10 mouse cellular contexts compared by ENCODE assay signal in genomic region chr19:42432761-42433160, GRCm38 (mm10). TPM values are rescaled to one million over a fixed set of nuclear protein-coding genes. Genes with fewer than 3 reads are reported as not detected.
DNase-seq lines count a peak whose midpoint lies in the region; ATAC-seq and TF ChIP-seq lines count a peak whose summit lies in the region.
"Had no signal": no experiment of that assay in that cellular context is flagged by ENCODE, and none has a peak within 500 bp of the region (broad histone marks: within the 10 kb centered on the region; RNA-seq: fewer than 3 reads in every experiment).

No protein-coding gene starts in this region.

- no peak overlapping the region for H3K27ac ChIP-seq in lung, embryonic 14.5 days (ENCODE audit: low read depth)
- no peak overlapping the region for H3K27ac ChIP-seq in forebrain, embryonic 16.5 days (ENCODE audit: low read length)
- no peak overlapping the region for H3K27ac ChIP-seq in limb, embryonic 13.5 days
- no peak overlapping the region for H3K27ac ChIP-seq in stomach, embryonic 15.5 days
- H3K27ac ChIP-seq: liver, embryonic 13.5 days had no signal

- ATAC-seq in lung, embryonic 14.5 days (ENCODE audit: insufficient read depth), result no peak
- no peak for ATAC-seq in forebrain, embryonic 16.5 days
- no peak for ATAC-seq in limb, embryonic 13.5 days (ENCODE audit: low FRiP score, low read depth)
- ATAC-seq in stomach, embryonic 15.5 days (ENCODE audit: insufficient read depth, low FRiP score, low read depth), result no peak
- ATAC-seq in activated CD4-positive, CD25-positive, alpha-beta regulatory T cell, adult 4 months, result no peak
- ATAC-seq: inflammation-experienced regulatory T-cells, adult 6 months had no signal

- H3K9ac ChIP-seq in lung, embryonic 14.5 days, result no peak overlapping the region
- peak overlapping the region; percentile 80 for H3K9ac ChIP-seq in forebrain, embryonic 16.5 days (replicated peaks; ENCODE audit: low read depth, low read length)
- H3K9ac ChIP-seq in limb, embryonic 13.5 days, result 0 out of 2 replicates have a peak overlapping the region, but pooled peaks have one; percentile 63
- H3K9ac ChIP-seq in stomach, embryonic 15.5 days, result no peak overlapping the region
- H3K9ac ChIP-seq: liver, embryonic 13.5 days had no signal

- DNase-seq in lung, embryonic 14.5 days, result no peak
- no peak for DNase-seq in lung, postnatal 36 days
- DNase-seq in right cerebral cortex, postnatal 4 days, result no peak
- DNase-seq in T-cell, adult 2 months (ENCODE audit: low spot score), result no peak
- DNase-seq: liver, embryonic 13.5 days had no signal

- TF ChIP-seq CTCF in lung, embryonic 14.5 days (IDR thresholded peaks at IDR 0.05; ENCODE audit: low read depth), result no peak

- H3K9me3 ChIP-seq in lung, embryonic 14.5 days (ENCODE audit: low read depth, low read length), result no peaks in the 10 kb centered on the region
- H3K9me3 ChIP-seq in forebrain, embryonic 16.5 days (ENCODE audit: control insufficient read depth, low read length), result no peaks in the 10 kb centered on the region
- no peaks in the 10 kb centered on the region for H3K9me3 ChIP-seq in limb, embryonic 13.5 days
- H3K9me3 ChIP-seq in stomach, embryonic 15.5 days, result no peaks in the 10 kb centered on the region
- H3K9me3 ChIP-seq: liver, embryonic 13.5 days had no signal

- WGBS in lung, embryonic 14.5 days, result 39% methylated on average over 8 of the region's 8 CpGs
- WGBS in forebrain, embryonic 16.5 days, result 48% methylated on average over 8 of the region's 8 CpGs
- WGBS in limb, embryonic 13.5 days, result 44% methylated on average over 8 of the region's 8 CpGs
- 45% methylated on average over 8 of the region's 8 CpGs for WGBS in stomach, embryonic 15.5 days

- peak overlapping the region; percentile 82 for H3K4me2 ChIP-seq in lung, embryonic 14.5 days
- H3K4me2 ChIP-seq in forebrain, embryonic 16.5 days (ENCODE audit: low read length), result peak overlapping the region; percentile 87
- peak overlapping the region; percentile 89 for H3K4me2 ChIP-seq in limb, embryonic 13.5 days (replicated peaks)
- H3K4me2 ChIP-seq in stomach, embryonic 15.5 days, result peak overlapping the region; percentile 90

- H3K4me3 ChIP-seq in lung, embryonic 14.5 days (ENCODE audit: low read depth, low read length), result peak overlapping the region; percentile 49
- peak overlapping the region; percentile 63 for H3K4me3 ChIP-seq in forebrain, embryonic 16.5 days (replicated peaks; ENCODE audit: low read length)
- peak overlapping the region; percentile 55 for H3K4me3 ChIP-seq in limb, embryonic 13.5 days
- H3K4me3 ChIP-seq in stomach, embryonic 15.5 days (replicated peaks), result peak overlapping the region; percentile 55; the same call in 1 of the 2 replicates

- no peaks in the 10 kb centered on the region for H3K36me3 ChIP-seq in lung, embryonic 14.5 days (ENCODE audit: insufficient read depth)
- no peaks in the 10 kb centered on the region for H3K36me3 ChIP-seq in forebrain, embryonic 16.5 days (ENCODE audit: control insufficient read depth, insufficient read depth)
- H3K36me3 ChIP-seq in limb, embryonic 13.5 days, result no peaks in the 10 kb centered on the region
- no peaks in the 10 kb centered on the region for H3K36me3 ChIP-seq in stomach, embryonic 15.5 days
- H3K36me3 ChIP-seq: liver, embryonic 13.5 days had no signal

- no peaks in the 10 kb centered on the region for H3K4me1 ChIP-seq in lung, embryonic 14.5 days (ENCODE audit: insufficient read depth)
- peaks cover 16% of the 10 kb centered on the region for H3K4me1 ChIP-seq in forebrain, embryonic 16.5 days (replicated peaks; ENCODE audit: control insufficient read depth, insufficient read depth, low read length)
- H3K4me1 ChIP-seq in limb, embryonic 13.5 days, result peaks cover 13% of the 10 kb centered on the region
- H3K4me1 ChIP-seq in stomach, embryonic 15.5 days, result peaks cover 9% of the 10 kb centered on the region

- peaks cover 61% of the 10 kb centered on the region for H3K27me3 ChIP-seq in lung, embryonic 14.5 days (ENCODE audit: insufficient read depth, low read length)
- H3K27me3 ChIP-seq in forebrain, embryonic 16.5 days (replicated peaks; ENCODE audit: control insufficient read depth, insufficient read depth, low read length), result peaks cover 8% of the 10 kb centered on the region; the same call in 1 of the 2 replicates
- H3K27me3 ChIP-seq in limb, embryonic 13.5 days, result peaks cover 77% of the 10 kb centered on the region
- peaks cover 66% of the 10 kb centered on the region for H3K27me3 ChIP-seq in stomach, embryonic 15.5 days (replicated peaks)

RNA-seq across cellular contexts. Expression of gene Crtac1, which starts 1.2 kb away (rescaled TPM):
- polyA plus RNA-seq in lung, embryonic 14.5 days (2014; fragmentation: Nextera tagmentation; extraction: Ambion mirVana), result 0.72 and 0.97 TPM in 2 replicates
- polyA plus RNA-seq in forebrain, embryonic 16.5 days (2015; fragmentation: Nextera tagmentation; extraction: Ambion mirVana), result 17.1 and 24.3 TPM in 2 replicates
- 3.8 and 3.9 TPM in 2 replicates for polyA plus RNA-seq in limb, embryonic 13.5 days (2015; fragmentation: Nextera tagmentation; extraction: Ambion mirVana)
- polyA plus RNA-seq in stomach, embryonic 15.5 days (2015; fragmentation: Nextera tagmentation; extraction: Ambion mirVana), result 3.8 and 4.0 TPM in 2 replicates
- not detected for polyA plus RNA-seq in activated CD4-positive, CD25-positive, alpha-beta regulatory T cell, adult 4 months (2017; shearing (Covaris generic))
- polyA plus RNA-seq: inflammation-experienced regulatory T-cells, adult 6 months had no signal

Comparison
In these comparisons a context has a peak if more than half of its experiments do, and no peak if none do; other contexts are left out.
1. H3K9ac ChIP-seq: peak in forebrain, embryonic 16.5 days (single experiment) and limb, embryonic 13.5 days (single experiment); none in lung, embryonic 14.5 days (single experiment) and stomach, embryonic 15.5 days (single experiment).
2. Peak in every context shown above with its lines, with median percentiles within 50 percentile points of each other: H3K4me2 ChIP-seq and H3K4me3 ChIP-seq.